Mouse (Mus musculus): ENCODE results near the gene Gbp9. TPM values are rescaled to one million over a fixed set of nuclear protein-coding genes. Genes with fewer than 3 reads are reported as not detected.
"Not testable (repeated sequence)": the region's sequence is repeated elsewhere in the genome, so short reads cannot be mapped to it uniquely, and the experiment has no call there.

Gbp9 gene
- 0.81 and 1.1 TPM in 2 replicates for polyA plus RNA-seq (2016; fragmentation: Nextera tagmentation; extraction: Ambion mirVana)

- not testable (repeated sequence) for H3K27me3 ChIP-seq (ENCODE audit: low read depth, poor library complexity, severe bottlenecking); DNase-seq (ENCODE audit: low spot score); H3K36me3 ChIP-seq; H3K9me3 ChIP-seq (replicated peaks); H3K4me3 ChIP-seq; H3K27ac ChIP-seq (replicated peaks)
- WGBS = 26% methylated on average over 2 of the region's 2 CpGs
- H3K4me1 ChIP-seq = peaks cover 10% of the 10 kb centered on the region; the same call in 1 of the 2 replicates
Measured at GRCm38 (mm10) chr5:105139409-105140088, at the start of gene Gbp9, which contains the start of the genes Gbp8 and Gbp4. TSS of gene Gbp9 (minus strand) at chr5:105139539. TSS of gene Gbp8 (minus strand) at chr5:105139540. TSS of gene Gbp4 (minus strand) at chr5:105139586.

- Histone ChIP-seq H3K27ac (replicated peaks) (no peak overlapping the region), H3K27me3 (ENCODE audit: low read depth, poor library complexity, severe bottlenecking) (no peaks in the 10 kb centered on the region), H3K36me3 (no peaks in the 10 kb centered on the region), H3K4me3 (no peak overlapping the region), H3K9me3 (replicated peaks) (no peaks in the 10 kb centered on the region), H3K4me1 (no peaks in the 10 kb centered on the region)
- DNase-seq (ENCODE audit: low spot score) = no peak
Measured at GRCm38 (mm10) chr5:105181446-105181845, 42.1 kb upstream of the Gbp9 start.

- no peak for DNase-seq (ENCODE audit: low spot score)
- H3K4me3 ChIP-seq = no peak overlapping the region
- 86% methylated on average over 5 of the region's 5 CpGs for WGBS
- H3K9me3 ChIP-seq (replicated peaks) = no peaks in the 10 kb centered on the region
- no peaks in the 10 kb centered on the region for H3K36me3 ChIP-seq
- no peak overlapping the region for H3K27ac ChIP-seq (replicated peaks)
- no peaks in the 10 kb centered on the region for H3K4me1 ChIP-seq
- no peaks in the 10 kb centered on the region for H3K27me3 ChIP-seq (ENCODE audit: low read depth, poor library complexity, severe bottlenecking)
Measured at GRCm38 (mm10) chr5:105156582-105156981, 17.2 kb upstream of the Gbp9 start.

- DNase-seq (ENCODE audit: low spot score) = no peak
- H3K4me1 ChIP-seq = no peaks in the 10 kb centered on the region
- H3K9me3 ChIP-seq (replicated peaks) = no peaks in the 10 kb centered on the region
- no peaks in the 10 kb centered on the region for H3K27me3 ChIP-seq (ENCODE audit: low read depth, poor library complexity, severe bottlenecking)
- H3K27ac ChIP-seq (replicated peaks) = no peak overlapping the region
- H3K36me3 ChIP-seq = no peaks in the 10 kb centered on the region
- H3K4me3 ChIP-seq = no peak overlapping the region
Measured at GRCm38 (mm10) chr5:105154049-105154448, 14.7 kb upstream of the Gbp9 start.

- H3K27me3 ChIP-seq (ENCODE audit: low read depth, poor library complexity, severe bottlenecking); H3K27ac ChIP-seq (replicated peaks); DNase-seq (ENCODE audit: low spot score); H3K4me3 ChIP-seq; H3K9me3 ChIP-seq (replicated peaks); H3K4me1 ChIP-seq; H3K36me3 ChIP-seq: not testable (repeated sequence)
- WGBS = 88% methylated on average over 2 of the region's 2 CpGs
Measured at GRCm38 (mm10) chr5:105148062-105148461, 8.7 kb upstream of the Gbp9 start.

- Histone ChIP-seq H3K36me3 (no peaks in the 10 kb centered on the region), H3K4me3 (no peak overlapping the region), H3K27me3 (ENCODE audit: low read depth, poor library complexity, severe bottlenecking) (no peaks in the 10 kb centered on the region), H3K4me1 (no peaks in the 10 kb centered on the region), H3K9me3 (replicated peaks) (no peaks in the 10 kb centered on the region), H3K27ac (replicated peaks) (no peak overlapping the region)
- DNase-seq (ENCODE audit: low spot score) = no peak
Measured at GRCm38 (mm10) chr5:105146447-105146846, 7.1 kb upstream of the Gbp9 start.

- H3K4me3 ChIP-seq; H3K27ac ChIP-seq (replicated peaks); H3K4me1 ChIP-seq; H3K27me3 ChIP-seq (ENCODE audit: low read depth, poor library complexity, severe bottlenecking); H3K9me3 ChIP-seq (replicated peaks); DNase-seq (ENCODE audit: low spot score); H3K36me3 ChIP-seq: not testable (repeated sequence)
- 57% methylated on average over 3 of the region's 3 CpGs for WGBS
Measured at GRCm38 (mm10) chr5:105145731-105146130, 6.4 kb upstream of the Gbp9 start.

- not testable (repeated sequence) for H3K4me3 ChIP-seq; H3K9me3 ChIP-seq (replicated peaks); H3K36me3 ChIP-seq; H3K27me3 ChIP-seq (ENCODE audit: low read depth, poor library complexity, severe bottlenecking); DNase-seq (ENCODE audit: low spot score); H3K27ac ChIP-seq (replicated peaks)
- 42% methylated on average over 2 of the region's 2 CpGs for WGBS
- peaks cover 10% of the 10 kb centered on the region; the same call in 1 of the 2 replicates for H3K4me1 ChIP-seq
Measured at GRCm38 (mm10) chr5:105140089-105140810, 911 bp upstream of the Gbp9 start.

GRCm38 (mm10) chr5:105138906-105139305 is 433 bp downstream of the Gbp9 start:
- WGBS = 86% methylated on average over 1 of the region's 1 CpGs
- DNase-seq (ENCODE audit: low spot score) = no peak
- no peaks in the 10 kb centered on the region for H3K27me3 ChIP-seq (ENCODE audit: low read depth, poor library complexity, severe bottlenecking)
- no peaks in the 10 kb centered on the region for H3K9me3 ChIP-seq (replicated peaks)
- H3K4me3 ChIP-seq = no peak overlapping the region
- peaks cover 10% of the 10 kb centered on the region; the same call in 1 of the 2 replicates for H3K4me1 ChIP-seq
- no peaks in the 10 kb centered on the region for H3K36me3 ChIP-seq
- no peak overlapping the region for H3K27ac ChIP-seq (replicated peaks)

- peaks cover 10% of the 10 kb centered on the region; the same call in 1 of the 2 replicates for H3K4me1 ChIP-seq
- not testable (repeated sequence) for H3K9me3 ChIP-seq (replicated peaks); H3K27me3 ChIP-seq (ENCODE audit: low read depth, poor library complexity, severe bottlenecking); H3K36me3 ChIP-seq; H3K27ac ChIP-seq (replicated peaks); DNase-seq (ENCODE audit: low spot score); H3K4me3 ChIP-seq
- WGBS = 89% methylated on average over 3 of the region's 3 CpGs
Measured at GRCm38 (mm10) chr5:105136706-105137304, 2.5 kb downstream of the Gbp9 start.

GRCm38 (mm10) chr5:105121731-105122130 is 17.6 kb downstream of the Gbp9 start:
- not testable (repeated sequence) for H3K36me3 ChIP-seq; H3K4me3 ChIP-seq; H3K27ac ChIP-seq (replicated peaks); H3K9me3 ChIP-seq (replicated peaks); H3K4me1 ChIP-seq; H3K27me3 ChIP-seq (ENCODE audit: low read depth, poor library complexity, severe bottlenecking); DNase-seq (ENCODE audit: low spot score)
- WGBS = 82% methylated on average over 6 of the region's 6 CpGs

GRCm38 (mm10) chr5:105115740-105116139 is 23.6 kb downstream of the Gbp9 start:
- Histone ChIP-seq H3K36me3 (no peaks in the 10 kb centered on the region), H3K9me3 (replicated peaks) (no peaks in the 10 kb centered on the region), H3K4me1 (peaks cover 6% of the 10 kb centered on the region), H3K27me3 (ENCODE audit: low read depth, poor library complexity, severe bottlenecking) (no peaks in the 10 kb centered on the region), H3K27ac (replicated peaks) (no peak overlapping the region), H3K4me3 (no peak overlapping the region)
- 85% methylated on average over 2 of the region's 2 CpGs for WGBS
- DNase-seq (ENCODE audit: low spot score) = no peak

- H3K4me3 ChIP-seq = no peak overlapping the region
- H3K4me1 ChIP-seq = peaks cover 13% of the 10 kb centered on the region
- H3K9me3 ChIP-seq (replicated peaks) = no peaks in the 10 kb centered on the region
- 94% methylated on average over 2 of the region's 2 CpGs for WGBS
- no peaks in the 10 kb centered on the region for H3K36me3 ChIP-seq
- H3K27ac ChIP-seq (replicated peaks) = no peak overlapping the region
- no peak for DNase-seq (ENCODE audit: low spot score)
- H3K27me3 ChIP-seq (ENCODE audit: low read depth, poor library complexity, severe bottlenecking) = no peaks in the 10 kb centered on the region
Measured at GRCm38 (mm10) chr5:105114696-105115095, 24.6 kb downstream of the Gbp9 start.
